In genomic region chr8:35196189-35196588, GRCm38 (mm10) we compare ENCODE assay signal across 13 mouse cellular contexts.
DNase-seq lines count a peak whose midpoint lies in the region; ATAC-seq and TF ChIP-seq lines count a peak whose summit lies in the region.
"Had no signal": no experiment of that assay in that cellular context is flagged by ENCODE, and none has a peak within 500 bp of the region (broad histone marks: within the 10 kb centered on the region; RNA-seq: fewer than 3 reads in every experiment).

No protein-coding gene starts in this region.

- H3K79me2 ChIP-seq in CH12.LX (replicated peaks; ENCODE audit: control insufficient read depth, extremely low read depth, insufficient read depth, poor library complexity, severe bottlenecking): no peaks in the 10 kb centered on the region

- H3K4me1 ChIP-seq in CH12.LX (ENCODE audit: control insufficient read depth in 1 of 2, insufficient read depth in 2 of 2): peaks cover 0 to 28% of the 10 kb centered on the region in 2 experiments; a peak in 2 of 4 replicates
- H3K4me1 ChIP-seq in forebrain, embryonic 14.5 days (ENCODE audit: control insufficient read depth, insufficient read depth, low read length): no peaks in the 10 kb centered on the region; the same call in 1 of the 2 replicates
- peaks cover 10% of the 10 kb centered on the region for H3K4me1 ChIP-seq in midbrain, embryonic 12.5 days
- H3K4me1 ChIP-seq: liver, embryonic 15.5 days had no signal

- dilution Hi-C loops in CH12.LX (cut with MboI; ENCODE audit: extremely low pct_ligation_motif_present, extremely low pct_unique_long_range_greater_than_20kb, low sequenced_read_pairs): no loop called here

- TF ChIP-seq RAD21 in CH12.LX (IDR thresholded peaks at IDR 0.05; ENCODE audit: low read depth, low read length): no peak

- no peak overlapping the region for H3K4me3 ChIP-seq in CH12.LX (replicated peaks in 1 of 3; ENCODE audit: low read depth in 2 of 3, low read length in 2 of 3, poor library complexity in 1 of 3)
- no peak overlapping the region for H3K4me3 ChIP-seq in forebrain, embryonic 14.5 days (ENCODE audit: low read depth, low read length)
- no peak overlapping the region for H3K4me3 ChIP-seq in midbrain, embryonic 12.5 days
- H3K4me3 ChIP-seq: limb, embryonic 12.5 days; liver, embryonic 15.5 days had no signal

- no peak for TF ChIP-seq EP300 in CH12.LX (IDR thresholded peaks at IDR 0.05; ENCODE audit: low read length)

- H3K27me3 ChIP-seq in CH12.LX (replicated peaks): no peaks in the 10 kb centered on the region
- no peaks in the 10 kb centered on the region for H3K27me3 ChIP-seq in forebrain, embryonic 14.5 days (replicated peaks; ENCODE audit: control insufficient read depth, insufficient read depth, low read length)
- no peaks in the 10 kb centered on the region for H3K27me3 ChIP-seq in midbrain, embryonic 12.5 days
- H3K27me3 ChIP-seq: limb, embryonic 12.5 days; liver, embryonic 15.5 days had no signal

- no peak for TF ChIP-seq POLR2A in CH12.LX (IDR thresholded peaks at IDR 0.05; ENCODE audit: low read depth, low read length)

- no peaks in the 10 kb centered on the region for H3K36me3 ChIP-seq in CH12.LX (replicated peaks in 1 of 2; ENCODE audit: control insufficient read depth in 1 of 2, insufficient read depth in 1 of 2, low read length in 1 of 2)
- H3K36me3 ChIP-seq in forebrain, embryonic 14.5 days (ENCODE audit: control insufficient read depth, insufficient read depth, low read length): no peaks in the 10 kb centered on the region
- no peaks in the 10 kb centered on the region for H3K36me3 ChIP-seq in midbrain, embryonic 12.5 days
- H3K36me3 ChIP-seq: limb, embryonic 12.5 days; liver, embryonic 15.5 days had no signal

- H3K4me2 ChIP-seq in CH12.LX (ENCODE audit: insufficient read depth, low read depth, poor library complexity, severe bottlenecking): no peak overlapping the region
- H3K4me2 ChIP-seq in forebrain, embryonic 14.5 days (ENCODE audit: low read length): no peak overlapping the region
- H3K4me2 ChIP-seq in midbrain, embryonic 12.5 days (replicated peaks): no peak overlapping the region
- H3K4me2 ChIP-seq: limb, embryonic 12.5 days; liver, embryonic 15.5 days had no signal

- H3K9me3 ChIP-seq in CH12.LX (replicated peaks; ENCODE audit: low read length): no peaks in the 10 kb centered on the region
- H3K9me3 ChIP-seq in forebrain, embryonic 14.5 days (replicated peaks; ENCODE audit: control insufficient read depth, low read length): no peaks in the 10 kb centered on the region
- no peaks in the 10 kb centered on the region for H3K9me3 ChIP-seq in midbrain, embryonic 12.5 days
- H3K9me3 ChIP-seq: limb, embryonic 12.5 days; liver, embryonic 15.5 days had no signal

- TF ChIP-seq CTCF in CH12.LX (conservative IDR thresholded peaks at IDR 0.05 in 1 of 2, IDR thresholded peaks at IDR 0.05 in 1 of 2; ENCODE audit: low read depth in 2 of 2, low read length in 2 of 2): no peak

- 4% methylated on average over 4 of the region's 4 CpGs for WGBS in forebrain, embryonic 14.5 days
- 16% methylated on average over 4 of the region's 4 CpGs for WGBS in midbrain, embryonic 12.5 days

- peak; percentile 67 for ATAC-seq in forebrain, embryonic 14.5 days
- peak; percentile 60 for ATAC-seq in midbrain, embryonic 12.5 days (ENCODE audit: low FRiP score, low read depth)

- no peak overlapping the region for H3K27ac ChIP-seq in CH12.LX (ENCODE audit: insufficient read depth, low read depth)
- no peak overlapping the region; the same call in 1 of the 2 replicates for H3K27ac ChIP-seq in forebrain, embryonic 14.5 days (ENCODE audit: low read depth, low read length)
- no peak overlapping the region for H3K27ac ChIP-seq in midbrain, embryonic 12.5 days (replicated peaks)
- H3K27ac ChIP-seq: limb, embryonic 12.5 days; liver, embryonic 15.5 days; macrophage had no signal

- peak; percentile 27 for DNase-seq in A20 (ENCODE audit: low read depth, low spot score)
- DNase-seq in CH12.LX (ENCODE audit: extremely low read depth): peak; percentile 49
- DNase-seq in forebrain, embryonic 14.5 days (ENCODE audit: low spot score): peak; percentile 64
- DNase-seq in natural killer cell, adult 2 months (ENCODE audit: low spot score in 2 of 2): no peak
- no peak for DNase-seq in thymus, postnatal 0 days (ENCODE audit: low spot score)
- no peak for DNase-seq in layer of hippocampus, postnatal 10 days (ENCODE audit: low spot score in 2 of 2)
- no peak for DNase-seq in urinary bladder, postnatal 10 days (ENCODE audit: low spot score)
- DNase-seq: kidney, postnatal 25 days; layer of hippocampus, postnatal 36 days had no signal

- H3K9ac ChIP-seq in CH12.LX (ENCODE audit: insufficient read depth, low read depth): no peak overlapping the region
- no peak overlapping the region for H3K9ac ChIP-seq in forebrain, embryonic 14.5 days (ENCODE audit: low read length)
- no peak overlapping the region for H3K9ac ChIP-seq in midbrain, embryonic 12.5 days (replicated peaks)
- H3K9ac ChIP-seq: limb, embryonic 12.5 days; liver, embryonic 15.5 days had no signal

- in situ Hi-C loops in CH12.LX (cut with MboI; ENCODE audit: low pct_ligation_motif_present, low pct_unique_long_range_greater_than_20kb, low sequenced_read_pairs): no loop called here

TF ChIP-seq in CH12.LX, 34 proteins besides CTCF, POLR2A, EP300 and RAD21:
- TF ChIP-seq NRF1 (IDR thresholded peaks at IDR 0.05; ENCODE audit: low read depth, low read length) (peak; percentile 63), MYC (IDR thresholded peaks at IDR 0.05; ENCODE audit: low read depth, low read length) (no peak), JUND (conservative IDR thresholded peaks at IDR 0.05; ENCODE audit: low read depth, low read length) (no peak), E2F4 (IDR thresholded peaks at IDR 0.05; ENCODE audit: insufficient replicate concordance, low read depth, low read length) (no peak), KAT2A (IDR thresholded peaks at IDR 0.05; ENCODE audit: insufficient replicate concordance, low read length) (no peak), ELF1 (IDR thresholded peaks at IDR 0.05; ENCODE audit: low read depth, low read length) (0 out of 2 replicates have a peak, but pooled peaks have one; percentile 15), GABPA (IDR thresholded peaks at IDR 0.05; ENCODE audit: insufficient replicate concordance, low read depth, low read length) (no peak), MAZ (IDR thresholded peaks at IDR 0.05; ENCODE audit: low read depth, low read length) (no peak), ZNF384 (IDR thresholded peaks at IDR 0.05; ENCODE audit: low read depth, low read length) (no peak), UBTF (IDR thresholded peaks at IDR 0.05; ENCODE audit: low read depth, low read length) (no peak), USF1 (IDR thresholded peaks at IDR 0.05; ENCODE audit: low read depth, low read length) (no peak), ZKSCAN1 (IDR thresholded peaks at IDR 0.05; ENCODE audit: borderline replicate concordance, low read depth, low read length) (no peak), ETS1 (conservative IDR thresholded peaks at IDR 0.05; ENCODE audit: low read depth, low read length) (no peak), RCOR1 (conservative IDR thresholded peaks at IDR 0.05; ENCODE audit: low read depth, low read length) (no peak), ZC3H11A (IDR thresholded peaks at IDR 0.05; ENCODE audit: low read depth, low read length) (no peak), TBP (conservative IDR thresholded peaks at IDR 0.05; ENCODE audit: low read depth, low read length) (no peak), CHD1 (IDR thresholded peaks at IDR 0.05; ENCODE audit: low read depth, low read length) (no peak)

Comparison
In these comparisons a context has a peak if more than half of its experiments do, and no peak if none do; other contexts are left out.
1. DNase-seq: peak in A20 (single experiment), CH12.LX (single experiment) and forebrain, embryonic 14.5 days (single experiment); none in natural killer cell, adult 2 months (0 of 2), thymus, postnatal 0 days (single experiment), layer of hippocampus, postnatal 10 days (0 of 2) and urinary bladder, postnatal 10 days (single experiment).